Mouse (Mus musculus): ENCODE data around the gene 1700010I14Rik.

DNA sequence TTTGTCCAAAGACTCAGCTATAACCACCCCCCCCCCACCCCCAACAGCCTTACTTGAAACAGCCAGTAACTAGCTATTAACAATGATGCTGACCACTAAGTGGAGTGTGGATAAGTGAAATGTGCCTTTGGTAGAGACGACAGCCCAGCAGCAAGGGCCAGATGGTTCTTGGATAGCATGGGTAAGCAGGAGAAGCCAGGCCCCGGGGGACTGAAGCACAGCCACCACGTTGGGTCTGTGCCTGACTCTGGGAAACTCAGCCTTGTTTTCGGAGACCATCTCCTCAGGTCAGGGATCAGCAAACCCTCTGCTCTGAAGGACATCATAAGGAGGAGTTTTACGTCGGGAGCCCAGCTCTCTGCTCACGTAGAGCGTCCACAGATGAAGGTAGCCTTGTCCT, 35.2 kb upstream of the 1700010I14Rik start:
- TF ChIP-seq CTCF (IDR thresholded peaks at IDR 0.05), result no peak
- no peak for TF ChIP-seq EP300 (IDR thresholded peaks at IDR 0.05)

All from lung, postnatal 0 days (tissue).